Comparison of ENCODE assay signal across 25 mouse cellular contexts in the genomic region with DNA sequence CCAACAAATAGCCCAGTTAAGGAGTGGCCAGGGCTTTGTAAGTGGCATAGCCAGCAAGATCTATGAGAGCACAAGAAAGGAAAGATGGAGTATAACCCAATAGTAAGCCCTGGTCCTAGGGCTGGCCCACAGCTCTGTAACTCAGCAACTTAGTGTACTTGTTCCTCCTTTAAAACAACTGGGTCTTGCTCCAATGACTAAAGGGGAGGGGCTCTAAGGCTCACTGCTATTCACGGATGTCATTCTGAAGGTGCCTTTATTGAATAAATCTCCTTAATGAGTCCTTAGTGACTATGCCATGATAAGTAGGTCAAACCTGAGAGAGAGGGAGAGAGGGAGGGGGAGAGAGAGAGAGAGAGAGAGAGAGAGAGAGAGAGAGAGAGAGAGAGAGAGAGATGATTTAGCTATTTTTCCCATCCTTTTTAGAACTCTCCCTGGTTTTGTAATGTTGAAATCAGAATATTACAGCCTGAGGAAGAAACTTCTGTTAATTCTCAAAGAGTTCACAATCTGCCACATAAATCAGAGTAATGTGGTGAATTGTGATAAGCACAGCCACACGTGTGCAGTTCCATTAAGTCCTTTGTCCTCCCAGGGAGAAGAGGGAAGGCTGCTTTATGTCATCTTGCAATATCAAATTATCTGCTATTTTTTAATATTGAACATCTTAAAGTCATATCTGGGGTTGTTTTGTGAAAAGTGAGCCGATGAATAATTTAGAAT.
DNase-seq lines count a peak whose midpoint lies in the region; ATAC-seq lines count a peak whose summit lies in the region.
"Had no signal": no experiment of that assay in that cellular context is flagged by ENCODE, and none has a peak within 500 bp of the region (broad histone marks: within the 10 kb centered on the region; RNA-seq: fewer than 3 reads in every experiment).

No protein-coding gene starts in this region.

- H3K36me3 ChIP-seq in hindbrain, embryonic 11.5 days (ENCODE audit: control insufficient read depth, insufficient read depth, low read length): no peaks in the 10 kb centered on the region
- no peaks in the 10 kb centered on the region for H3K36me3 ChIP-seq in hindbrain, embryonic 10.5 days
- no peaks in the 10 kb centered on the region for H3K36me3 ChIP-seq in hindbrain, embryonic 14.5 days (replicated peaks; ENCODE audit: control insufficient read depth, insufficient read depth)
- no peaks in the 10 kb centered on the region for H3K36me3 ChIP-seq in midbrain, embryonic 14.5 days (ENCODE audit: control insufficient read depth, insufficient read depth, low read length)
- no peaks in the 10 kb centered on the region for H3K36me3 ChIP-seq in neural tube, embryonic 15.5 days
- H3K36me3 ChIP-seq: embryonic facial prominence, embryonic 10.5 days; heart, embryonic 15.5 days; intestine, embryonic 15.5 days; limb, embryonic 12.5 days; liver, embryonic 12.5 days had no signal

- no peak for DNase-seq in hindbrain, embryonic 11.5 days (ENCODE audit: low spot score)
- DNase-seq in hindbrain, embryonic 10.5 days (ENCODE audit: low spot score): no peak
- no peak for DNase-seq in hindbrain, embryonic 14.5 days (ENCODE audit: low spot score)
- DNase-seq in midbrain, embryonic 14.5 days: peak; percentile 47
- DNase-seq in layer of hippocampus, adult 9-10 months (ENCODE audit: low spot score): no peak
- DNase-seq in gastrocnemius, postnatal 25 days: no peak
- DNase-seq in urinary bladder, postnatal 25 days (ENCODE audit: low spot score): no peak
- DNase-seq: adrenal gland, postnatal 10 days; cerebellum, adult 9-10 months; heart, postnatal 36 days; kidney, adult 8-10 months; kidney, postnatal 10 days; layer of hippocampus, postnatal 36 days; lung, postnatal 10 days; right cerebral cortex, adult 18-20 months; right cerebral cortex, postnatal 4 days; thymus, postnatal 25 days had no signal

- H3K4me2 ChIP-seq in hindbrain, embryonic 11.5 days (replicated peaks; ENCODE audit: low read depth, low read length): no peak overlapping the region
- H3K4me2 ChIP-seq in hindbrain, embryonic 14.5 days (replicated peaks): no peak overlapping the region
- no peak overlapping the region for H3K4me2 ChIP-seq in midbrain, embryonic 14.5 days (ENCODE audit: low read length)
- H3K4me2 ChIP-seq in neural tube, embryonic 15.5 days: no peak overlapping the region
- H3K4me2 ChIP-seq: heart, embryonic 15.5 days; intestine, embryonic 15.5 days; limb, embryonic 12.5 days; liver, embryonic 12.5 days had no signal

- H3K4me1 ChIP-seq in hindbrain, embryonic 11.5 days (replicated peaks; ENCODE audit: control insufficient read depth, insufficient read depth, low read length): 0 out of 2 replicates have a peak, but pooled peaks cover 2% of the 10 kb centered on the region
- H3K4me1 ChIP-seq in hindbrain, embryonic 10.5 days (replicated peaks): no peaks in the 10 kb centered on the region
- H3K4me1 ChIP-seq in hindbrain, embryonic 14.5 days (replicated peaks; ENCODE audit: control insufficient read depth, insufficient read depth, low read length): 0 out of 2 replicates have a peak, but pooled peaks cover 8% of the 10 kb centered on the region
- 0 out of 2 replicates have a peak, but pooled peaks cover 4% of the 10 kb centered on the region for H3K4me1 ChIP-seq in midbrain, embryonic 14.5 days (ENCODE audit: control insufficient read depth, insufficient read depth, low read length)
- no peaks in the 10 kb centered on the region; the same call in 1 of the 2 replicates for H3K4me1 ChIP-seq in neural tube, embryonic 15.5 days
- H3K4me1 ChIP-seq: embryonic facial prominence, embryonic 10.5 days; heart, embryonic 15.5 days; intestine, embryonic 15.5 days; limb, embryonic 12.5 days; liver, embryonic 12.5 days had no signal

- 62% methylated on average over 3 of the region's 3 CpGs for WGBS in hindbrain, embryonic 11.5 days
- WGBS in hindbrain, embryonic 10.5 days: 70% methylated on average over 3 of the region's 3 CpGs
- WGBS in hindbrain, embryonic 14.5 days: 41% methylated on average over 3 of the region's 3 CpGs
- 36% methylated on average over 3 of the region's 3 CpGs for WGBS in midbrain, embryonic 14.5 days
- 32% methylated on average over 3 of the region's 3 CpGs for WGBS in neural tube, embryonic 15.5 days

- 0 out of 2 replicates have a peak overlapping the region, but pooled peaks have one; percentile 4 for H3K27ac ChIP-seq in hindbrain, embryonic 11.5 days (ENCODE audit: low read depth, low read length)
- no peak overlapping the region for H3K27ac ChIP-seq in hindbrain, embryonic 10.5 days
- peak overlapping the region; percentile 60 for H3K27ac ChIP-seq in hindbrain, embryonic 14.5 days
- H3K27ac ChIP-seq in midbrain, embryonic 14.5 days (replicated peaks; ENCODE audit: low read depth, low read length): peak overlapping the region; percentile 52; the same call in 1 of the 2 replicates
- H3K27ac ChIP-seq in neural tube, embryonic 15.5 days (replicated peaks): no peak overlapping the region
- H3K27ac ChIP-seq: embryonic facial prominence, embryonic 10.5 days; heart, embryonic 15.5 days; intestine, embryonic 15.5 days; layer of hippocampus, adult 2 months; limb, embryonic 12.5 days; liver, embryonic 12.5 days had no signal

- H3K27me3 ChIP-seq in hindbrain, embryonic 11.5 days (ENCODE audit: control insufficient read depth, insufficient read depth, low read length): no peaks in the 10 kb centered on the region
- no peaks in the 10 kb centered on the region for H3K27me3 ChIP-seq in hindbrain, embryonic 10.5 days (ENCODE audit: insufficient read depth, poor library complexity, severe bottlenecking)
- H3K27me3 ChIP-seq in hindbrain, embryonic 14.5 days (ENCODE audit: control insufficient read depth, insufficient read depth, low read length): no peaks in the 10 kb centered on the region
- no peaks in the 10 kb centered on the region for H3K27me3 ChIP-seq in midbrain, embryonic 14.5 days (ENCODE audit: control insufficient read depth, insufficient read depth, low read length)
- H3K27me3 ChIP-seq in neural tube, embryonic 15.5 days (replicated peaks): no peaks in the 10 kb centered on the region
- H3K27me3 ChIP-seq: heart, embryonic 15.5 days; intestine, embryonic 15.5 days; limb, embryonic 12.5 days; liver, embryonic 12.5 days had no signal

- H3K9ac ChIP-seq in hindbrain, embryonic 11.5 days (ENCODE audit: low read depth, low read length): no peak overlapping the region
- H3K9ac ChIP-seq in hindbrain, embryonic 14.5 days: no peak overlapping the region
- H3K9ac ChIP-seq in midbrain, embryonic 14.5 days (replicated peaks; ENCODE audit: low read length): no peak overlapping the region
- no peak overlapping the region for H3K9ac ChIP-seq in neural tube, embryonic 15.5 days (replicated peaks)
- H3K9ac ChIP-seq: heart, embryonic 15.5 days; intestine, embryonic 15.5 days; limb, embryonic 12.5 days; liver, embryonic 12.5 days had no signal

- no peak overlapping the region for H3K4me3 ChIP-seq in hindbrain, embryonic 11.5 days (ENCODE audit: low read depth, low read length)
- no peak overlapping the region for H3K4me3 ChIP-seq in hindbrain, embryonic 10.5 days
- no peak overlapping the region for H3K4me3 ChIP-seq in hindbrain, embryonic 14.5 days (replicated peaks; ENCODE audit: low read length)
- no peak overlapping the region for H3K4me3 ChIP-seq in midbrain, embryonic 14.5 days (replicated peaks; ENCODE audit: low read depth, low read length)
- H3K4me3 ChIP-seq in neural tube, embryonic 15.5 days (replicated peaks): no peak overlapping the region
- H3K4me3 ChIP-seq: embryonic facial prominence, embryonic 10.5 days; heart, embryonic 15.5 days; intestine, embryonic 15.5 days; layer of hippocampus, adult 2 months; limb, embryonic 12.5 days; liver, embryonic 12.5 days had no signal

- ATAC-seq in hindbrain, embryonic 11.5 days (ENCODE audit: low FRiP score): peak; percentile 79; the same call in 1 of the 2 replicates
- peak; percentile 71; the same call in 1 of the 2 replicates for ATAC-seq in hindbrain, embryonic 14.5 days (ENCODE audit: low FRiP score)
- ATAC-seq in midbrain, embryonic 14.5 days (ENCODE audit: low FRiP score, low TSS enrichment): no peak; the same call in 1 of the 2 replicates
- ATAC-seq in neural tube, embryonic 15.5 days (ENCODE audit: low FRiP score): peak; percentile 61; the same call in 1 of the 2 replicates
- ATAC-seq: forebrain, embryonic 16.5 days; intestine, embryonic 15.5 days; liver, embryonic 12.5 days had no signal

- H3K9me3 ChIP-seq in hindbrain, embryonic 11.5 days (ENCODE audit: control insufficient read depth, low read length): no peaks in the 10 kb centered on the region
- H3K9me3 ChIP-seq in hindbrain, embryonic 10.5 days: no peaks in the 10 kb centered on the region
- H3K9me3 ChIP-seq in hindbrain, embryonic 14.5 days (ENCODE audit: control insufficient read depth, low read length): no peaks in the 10 kb centered on the region
- H3K9me3 ChIP-seq in midbrain, embryonic 14.5 days (ENCODE audit: control insufficient read depth, low read length): no peaks in the 10 kb centered on the region
- H3K9me3 ChIP-seq in neural tube, embryonic 15.5 days (replicated peaks): no peaks in the 10 kb centered on the region
- H3K9me3 ChIP-seq: embryonic facial prominence, embryonic 10.5 days; heart, embryonic 15.5 days; intestine, embryonic 15.5 days; limb, embryonic 12.5 days; liver, embryonic 12.5 days had no signal

Comparison
In these comparisons a context has a peak if more than half of its experiments do, and no peak if none do; other contexts are left out.
1. H3K27ac ChIP-seq: peak in hindbrain, embryonic 11.5 days (single experiment), hindbrain, embryonic 14.5 days (single experiment) and midbrain, embryonic 14.5 days (single experiment); none in hindbrain, embryonic 10.5 days (single experiment) and neural tube, embryonic 15.5 days (single experiment).